Mouse (Mus musculus) testis, adult 2 months (tissue): ENCODE data around the gene Parp4.

ENCODE experiments used
- CTCF ChIP-seq: fragments of 200-500 bp; IDR thresholded peaks from 2 replicates; pipeline ENCODE4 v1.5.1; 2012; ENCODE audit warnings: low read depth, mild to moderate bottlenecking, inconsistent platforms, low read length, moderate library complexity; ENCODE audit not compliant: control insufficient read depth, insufficient read depth, insufficient replicate concordance
- POLR2A ChIP-seq: fragments of 200-500 bp; IDR thresholded peaks from 2 replicates; pipeline ENCODE4 v1.6.1; 2012; ENCODE audit warnings: low read depth, mild to moderate bottlenecking, inconsistent platforms, low read length, moderate library complexity; ENCODE audit not compliant: control insufficient read depth

DNA sequence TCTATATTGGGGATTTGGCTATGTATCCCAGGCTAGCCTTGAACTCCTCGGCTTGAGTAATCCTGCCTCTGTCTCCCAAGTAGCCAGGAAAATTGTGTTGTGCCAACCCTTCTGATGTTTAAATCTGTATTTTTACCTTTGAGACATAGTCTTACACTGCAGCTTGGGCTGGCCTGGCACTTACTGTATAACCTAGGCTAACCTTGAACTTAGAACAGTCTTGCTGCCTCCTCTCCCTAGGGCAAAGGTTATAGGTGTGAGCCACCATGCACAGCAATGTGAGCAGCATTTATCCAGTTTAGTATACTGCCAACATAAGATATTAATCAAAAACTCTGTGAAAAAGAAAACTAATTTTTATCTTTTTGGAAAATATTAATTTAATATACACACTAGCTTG, 19.4 kb downstream of the Parp4 start:
- TF ChIP-seq CTCF (no peak), POLR2A (no peak)
